Comparison of ENCODE assay signal across 14 mouse cellular contexts in genomic region chr11:120198831-120199230, GRCm38 (mm10). TPM values are rescaled to one million over a fixed set of nuclear protein-coding genes. Genes with fewer than 3 reads are reported as not detected.
A peak's percentile ranks its signal among the peaks of the same experiment; 100 is the strongest.
DNase-seq lines count a peak whose midpoint lies in the region; ATAC-seq and TF ChIP-seq lines count a peak whose summit lies in the region.
"Had no signal": no experiment of that assay in that cellular context is flagged by ENCODE, and none has a peak within 500 bp of the region (broad histone marks: within the 10 kb centered on the region; RNA-seq: fewer than 3 reads in every experiment).

No protein-coding gene starts in this region.

- H3K27ac ChIP-seq in heart, embryonic 14.5 days (replicated peaks in 1 of 2; ENCODE audit: control insufficient read depth in 1 of 2, insufficient read depth in 1 of 2, low read depth in 2 of 2, low read length in 2 of 2), result no peak overlapping the region; a peak in 1 of 4 replicates
- no peak overlapping the region; the same call in 1 of the 2 replicates for H3K27ac ChIP-seq in lung, embryonic 14.5 days (ENCODE audit: low read depth)
- peak overlapping the region; percentile 60; the same call in 1 of the 2 replicates for H3K27ac ChIP-seq in brown adipose tissue, adult 24 weeks (replicated peaks; ENCODE audit: low read depth, low read length)
- H3K27ac ChIP-seq in intestine, embryonic 16.5 days (ENCODE audit: low read length), result no peak overlapping the region
- H3K27ac ChIP-seq: forebrain, embryonic 13.5 days; macrophage had no signal

- no peaks in the 10 kb centered on the region for H3K27me3 ChIP-seq in heart, embryonic 14.5 days (ENCODE audit: control insufficient read depth, insufficient read depth, low read length)
- H3K27me3 ChIP-seq in lung, embryonic 14.5 days (ENCODE audit: insufficient read depth, low read length), result no peaks in the 10 kb centered on the region
- no peaks in the 10 kb centered on the region for H3K27me3 ChIP-seq in intestine, embryonic 16.5 days (replicated peaks; ENCODE audit: control insufficient read depth, insufficient read depth, low read length)
- H3K27me3 ChIP-seq: forebrain, embryonic 13.5 days had no signal

- no peaks in the 10 kb centered on the region for H3K36me3 ChIP-seq in heart, embryonic 14.5 days (ENCODE audit: control insufficient read depth, insufficient read depth, low read length)
- no peaks in the 10 kb centered on the region for H3K36me3 ChIP-seq in lung, embryonic 14.5 days (ENCODE audit: insufficient read depth)
- no peaks in the 10 kb centered on the region for H3K36me3 ChIP-seq in intestine, embryonic 16.5 days (ENCODE audit: control insufficient read depth, insufficient read depth, low read length)

- peaks cover 0 to 10% of the 10 kb centered on the region in 2 experiments; a peak in 2 of 4 replicates for H3K4me1 ChIP-seq in heart, embryonic 14.5 days (ENCODE audit: control insufficient read depth in 2 of 2, insufficient read depth in 2 of 2, low read length in 2 of 2)
- H3K4me1 ChIP-seq in lung, embryonic 14.5 days (ENCODE audit: insufficient read depth), result no peaks in the 10 kb centered on the region
- H3K4me1 ChIP-seq in brown adipose tissue, adult 24 weeks (ENCODE audit: control insufficient read depth, insufficient read depth, insufficient read length, low read length), result peaks cover 13% of the 10 kb centered on the region
- peaks cover 9% of the 10 kb centered on the region; the same call in 1 of the 2 replicates for H3K4me1 ChIP-seq in intestine, embryonic 16.5 days (ENCODE audit: control insufficient read depth, insufficient read depth, low read length)

- no peak for TF ChIP-seq CTCF in lung, embryonic 14.5 days (IDR thresholded peaks at IDR 0.05; ENCODE audit: low read depth)

- no peak for DNase-seq in heart, postnatal 14 days
- peak; percentile 51 for DNase-seq in lung, embryonic 14.5 days
- no peak for DNase-seq in lung, postnatal 4 days
- DNase-seq in gastrocnemius, postnatal 14 days, result no peak
- DNase-seq: adrenal gland, postnatal 14 days; cerebellum, postnatal 10 days; heart, postnatal 4 days; left cerebral cortex, postnatal 4 days; midbrain, embryonic 14.5 days had no signal

- peak overlapping the region; percentile 38; the same call in 1 of the 2 replicates for H3K9ac ChIP-seq in heart, embryonic 14.5 days (ENCODE audit: low read length)
- no peak overlapping the region for H3K9ac ChIP-seq in lung, embryonic 14.5 days
- H3K9ac ChIP-seq in intestine, embryonic 16.5 days (ENCODE audit: low read depth, low read length), result no peak overlapping the region
- H3K9ac ChIP-seq: forebrain, embryonic 13.5 days had no signal

- peak overlapping the region; percentile 25; the same call in 1 of the 2 replicates for H3K4me2 ChIP-seq in heart, embryonic 14.5 days (ENCODE audit: low read length)
- H3K4me2 ChIP-seq in lung, embryonic 14.5 days, result 0 out of 2 replicates have a peak overlapping the region, but pooled peaks have one; percentile 20
- H3K4me2 ChIP-seq in intestine, embryonic 16.5 days (ENCODE audit: low read depth, low read length), result peak overlapping the region; percentile 20; the same call in 1 of the 2 replicates
- H3K4me2 ChIP-seq: forebrain, embryonic 13.5 days had no signal

- no peak for ATAC-seq in heart, embryonic 14.5 days (ENCODE audit: insufficient number of reproducible peaks, insufficient read depth, low FRiP score, low read depth)
- ATAC-seq in lung, embryonic 14.5 days (ENCODE audit: insufficient read depth), result no peak
- peak; percentile 64; the same call in 1 of the 2 replicates for ATAC-seq in intestine, embryonic 16.5 days
- ATAC-seq: forebrain, embryonic 13.5 days had no signal

- intact Hi-C loops in heart, postnatal 14 days (cut with DNase I), result no loop called here
- intact Hi-C loops in gastrocnemius, postnatal 14 days (cut with DNase I; ENCODE audit: low total_unique reads), result no loop called here

- WGBS in heart, embryonic 14.5 days, result 22% methylated on average over 13 of the region's 13 CpGs
- 18% methylated on average over 13 of the region's 13 CpGs for WGBS in lung, embryonic 14.5 days
- WGBS in intestine, embryonic 16.5 days, result 20% methylated on average over 13 of the region's 13 CpGs

- H3K4me3 ChIP-seq in heart, embryonic 14.5 days (ENCODE audit: control insufficient read depth in 1 of 2, insufficient read depth in 1 of 2, low read depth in 1 of 2, low read length in 2 of 2), result no peak overlapping the region
- no peak overlapping the region for H3K4me3 ChIP-seq in lung, embryonic 14.5 days (ENCODE audit: low read depth, low read length)
- H3K4me3 ChIP-seq in brown adipose tissue, adult 24 weeks (ENCODE audit: insufficient read depth, low read depth, low read length), result no peak overlapping the region
- H3K4me3 ChIP-seq in intestine, embryonic 16.5 days (ENCODE audit: low read length), result no peak overlapping the region
- H3K4me3 ChIP-seq: forebrain, embryonic 13.5 days had no signal

- H3K9me3 ChIP-seq in heart, embryonic 14.5 days (ENCODE audit: control insufficient read depth, low read length), result no peaks in the 10 kb centered on the region
- no peaks in the 10 kb centered on the region for H3K9me3 ChIP-seq in lung, embryonic 14.5 days (ENCODE audit: low read depth, low read length)
- no peaks in the 10 kb centered on the region for H3K9me3 ChIP-seq in intestine, embryonic 16.5 days (ENCODE audit: control insufficient read depth, low read length)
- H3K9me3 ChIP-seq: forebrain, embryonic 13.5 days had no signal

RNA-seq across cellular contexts. Expression of gene Bahcc1, which starts 33.9 kb away (rescaled TPM):
- 8.8 and 9.1 TPM in 2 replicates for polyA plus RNA-seq in heart, embryonic 14.5 days (2014; fragmentation: Nextera tagmentation; extraction: Ambion mirVana)
- total RNA-seq in heart, postnatal 14 days (2021), result 10 to 100 TPM in 1 of 2 experiments, 1 to 10 TPM in 1; 7.8 to 10.0 TPM
- 14.3 and 15.6 TPM in 2 replicates for polyA plus RNA-seq in lung, embryonic 14.5 days (2014; fragmentation: Nextera tagmentation; extraction: Ambion mirVana)
- polyA plus RNA-seq in brown adipose tissue, adult 24 weeks (2012; ENCODE audit: insufficient read depth, insufficient read length, missing spikeins), result 5.7 and 5.9 TPM in 2 replicates
- polyA plus RNA-seq in intestine, embryonic 16.5 days (2015; fragmentation: Nextera tagmentation; extraction: Ambion mirVana), result 4.9 and 5.7 TPM in 2 replicates
- total RNA-seq in gastrocnemius, postnatal 14 days (2021), result 1 to 10 TPM; 3.4 to 8.1 TPM

RNA-seq across cellular contexts. Expression of gene Slc38a10, which starts 47.7 kb away (rescaled TPM):
- polyA plus RNA-seq in heart, embryonic 14.5 days (2014; fragmentation: Nextera tagmentation; extraction: Ambion mirVana), result 68.8 and 74.1 TPM in 2 replicates
- total RNA-seq in heart, postnatal 14 days (2021), result 10 to 100 TPM; 78.7 to 83.5 TPM
- polyA plus RNA-seq in lung, embryonic 14.5 days (2014; fragmentation: Nextera tagmentation; extraction: Ambion mirVana), result 77.2 and 83.9 TPM in 2 replicates
- 80.3 and 82.0 TPM in 2 replicates for polyA plus RNA-seq in brown adipose tissue, adult 24 weeks (2012; ENCODE audit: insufficient read depth, insufficient read length, missing spikeins)
- polyA plus RNA-seq in intestine, embryonic 16.5 days (2015; fragmentation: Nextera tagmentation; extraction: Ambion mirVana), result 84.6 and 91.4 TPM in 2 replicates
- 10 to 100 TPM; 56.1 to 60.8 TPM for total RNA-seq in gastrocnemius, postnatal 14 days (2021)
